Mouse (Mus musculus): ENCODE measurements around the gene Bmpr1b.
A peak's percentile ranks its signal among the peaks of the same experiment; 100 is the strongest.

Bmpr1b gene

DNA sequence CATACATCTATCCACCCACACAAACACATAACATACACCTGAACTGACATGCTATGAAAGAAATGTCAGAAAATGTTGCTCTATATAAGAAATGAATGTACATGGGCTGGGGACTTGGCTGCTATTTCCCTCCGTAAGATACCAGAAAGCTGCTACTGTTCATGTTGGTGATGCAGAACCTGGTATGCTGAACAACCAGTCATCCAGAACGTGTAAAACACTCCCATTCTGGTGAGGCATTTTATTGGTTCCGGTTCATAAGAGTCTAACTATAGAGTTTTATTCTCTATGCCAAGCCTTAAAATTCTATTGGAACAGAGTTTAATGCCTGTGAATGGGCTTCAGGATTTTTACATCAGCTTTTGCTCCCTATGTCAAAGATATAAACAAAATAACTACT lies 55.0 kb downstream of the Bmpr1b start:
- no peak for DNase-seq (ENCODE audit: low read depth)

- DNase-seq (ENCODE audit: low read depth), result no peak
Measured at GRCm38 (mm10) chr3:142113208-142113607, 56.0 kb downstream of the Bmpr1b start.

DNA sequence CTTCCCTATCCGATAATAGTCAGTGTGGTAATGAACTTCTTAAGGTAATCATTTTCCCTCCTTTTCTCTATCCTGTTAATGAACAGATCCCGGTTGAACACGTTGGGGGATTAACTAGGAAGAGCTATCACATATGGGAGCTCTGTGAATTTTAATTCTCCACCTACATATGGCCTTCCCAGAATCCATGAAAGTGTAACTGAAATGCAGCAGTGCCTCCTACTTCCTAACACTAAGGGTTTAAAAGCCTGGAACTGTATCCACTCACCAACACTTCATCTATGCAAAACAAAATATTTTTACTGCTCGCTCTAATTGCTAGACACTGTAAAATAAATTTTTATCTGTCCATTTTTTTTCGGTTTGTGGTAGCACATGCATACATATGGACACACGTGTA lies 63.0 kb downstream of the Bmpr1b start:
- no peak for DNase-seq (ENCODE audit: low read depth)

DNA sequence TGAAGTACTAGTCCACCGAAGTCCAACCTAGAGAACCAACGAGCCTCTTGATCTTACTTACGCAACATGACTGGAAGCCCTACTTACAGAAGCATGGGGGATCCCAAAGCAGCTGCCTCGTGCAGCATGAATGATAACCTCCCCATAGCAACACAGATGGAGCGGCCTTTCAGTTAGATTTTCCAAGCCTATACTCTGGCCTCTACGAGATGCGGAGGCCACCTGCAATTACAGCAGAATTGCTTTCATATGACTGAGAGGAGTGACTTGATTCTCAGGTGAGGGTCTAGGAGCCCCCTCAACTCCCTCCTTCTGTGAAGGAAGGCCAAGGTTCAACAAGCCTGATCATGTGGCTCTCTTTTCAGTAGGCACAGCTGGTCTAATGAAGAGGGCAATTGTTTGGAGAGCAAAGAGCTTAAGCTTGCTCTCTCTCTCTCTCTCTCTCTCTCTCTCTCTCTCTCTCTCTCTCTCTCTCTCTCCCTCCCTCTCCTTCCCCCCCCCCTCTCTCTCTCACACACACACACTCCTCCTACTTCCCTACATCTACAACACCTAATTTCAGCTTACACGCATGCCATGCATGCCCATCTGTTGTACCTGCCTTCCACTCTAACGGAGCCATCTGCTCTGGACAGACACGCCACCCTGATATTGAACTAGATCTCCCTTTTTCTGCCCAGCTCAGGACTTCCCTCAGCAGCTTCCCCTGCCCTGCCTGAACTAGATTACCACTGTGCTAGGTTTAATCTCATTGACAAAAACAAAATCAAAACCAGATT lies 65.0 kb downstream of the Bmpr1b start:
- no peak for DNase-seq (ENCODE audit: low read depth)

DNA sequence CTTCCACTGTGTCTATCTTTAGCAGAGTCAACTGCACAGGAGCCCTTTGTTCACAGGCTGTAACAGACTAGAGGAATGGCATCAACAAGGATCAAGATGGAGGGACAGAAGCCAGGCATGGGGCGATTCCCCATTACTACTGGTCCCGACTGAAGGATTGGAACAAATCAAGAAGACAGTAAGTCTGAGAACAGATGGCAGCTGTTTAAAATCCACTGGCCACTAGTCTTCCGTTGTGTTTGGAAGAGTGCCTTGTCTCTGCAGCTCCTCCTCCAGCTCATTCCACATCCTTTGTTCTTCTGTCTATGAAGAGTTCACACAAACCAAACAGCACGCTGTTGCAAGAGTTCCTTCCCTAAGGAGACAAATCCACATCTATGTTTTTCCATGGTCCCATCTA lies 65.6 kb downstream of the Bmpr1b start:
- no peak for DNase-seq (ENCODE audit: low read depth)

GRCm38 (mm10) chr3:142099151-142099550 lies 70.1 kb downstream of the Bmpr1b start:
- DNase-seq (ENCODE audit: low read depth), result no peak

- no peak for DNase-seq (ENCODE audit: low read depth)
Measured at GRCm38 (mm10) chr3:142094049-142094448, 75.2 kb downstream of the Bmpr1b start.

DNA sequence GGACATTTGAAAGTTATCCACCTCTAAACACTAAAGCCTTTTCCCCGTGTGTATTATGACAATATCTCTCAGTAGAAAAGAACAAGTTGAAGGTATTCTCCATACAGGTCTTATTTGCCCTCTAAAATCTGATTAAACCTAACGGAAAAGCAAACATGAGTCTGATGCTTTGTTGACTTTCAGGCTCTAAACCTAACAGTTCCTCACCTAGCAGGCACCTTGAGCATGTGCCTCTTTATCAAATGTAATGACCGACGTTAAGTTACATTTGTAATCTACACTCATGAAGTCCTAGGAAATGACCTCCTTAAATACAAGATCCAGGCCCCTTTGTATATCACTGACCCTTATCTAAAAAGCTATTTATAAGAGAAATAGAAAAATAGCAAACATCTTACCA lies 79.5 kb downstream of the Bmpr1b start:
- no peak for DNase-seq (ENCODE audit: low read depth)

GRCm38 (mm10) chr3:142085938-142086337 lies 83.3 kb downstream of the Bmpr1b start:
- DNase-seq (ENCODE audit: low read depth), result no peak

DNA sequence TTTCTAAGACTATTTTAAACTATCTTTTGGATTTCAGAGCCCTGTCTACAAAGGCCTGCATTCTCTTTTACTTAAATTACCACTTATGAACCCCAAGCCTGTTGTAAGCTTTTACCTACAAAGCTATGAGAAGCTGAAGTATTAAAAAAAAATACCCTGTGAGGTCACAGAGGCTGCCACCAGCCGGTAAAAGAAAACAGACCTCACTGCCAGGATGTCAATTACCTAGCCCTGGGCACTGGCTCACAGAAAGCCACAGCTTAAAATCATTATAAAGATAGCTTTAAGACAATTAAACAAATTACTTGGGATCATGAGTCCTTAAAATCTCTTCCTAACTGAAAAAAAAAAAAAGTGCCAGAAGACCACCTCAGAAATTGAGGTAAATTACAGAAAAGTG lies 85.1 kb downstream of the Bmpr1b start:
- DNase-seq (ENCODE audit: low read depth), result no peak

DNA sequence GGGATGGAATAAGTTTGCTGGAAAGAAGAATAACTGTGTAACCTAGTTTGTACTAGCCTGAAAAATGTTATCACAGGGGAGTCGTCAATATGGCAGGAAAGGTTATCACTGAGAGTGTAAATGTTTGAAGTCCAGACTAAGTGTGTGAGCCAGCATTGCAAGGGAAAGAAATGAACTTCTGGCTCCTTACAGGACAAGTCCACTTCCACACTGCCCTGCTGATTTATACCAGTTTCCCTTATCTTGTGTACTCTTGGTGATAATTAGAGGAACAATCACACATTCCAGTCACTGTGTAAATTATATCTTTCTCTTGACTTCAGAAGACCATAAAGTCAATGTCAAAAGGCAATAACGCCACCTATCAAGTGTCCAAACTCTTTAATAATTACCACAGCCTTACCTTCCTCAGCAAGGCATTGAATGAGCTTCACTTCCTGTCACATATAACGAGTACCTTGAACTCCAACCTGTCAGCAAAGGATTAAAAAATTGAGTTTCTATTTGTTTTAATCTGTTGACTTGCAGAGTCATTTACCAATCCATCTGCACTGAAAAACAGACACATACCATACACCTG lies 91.4 kb downstream of the Bmpr1b start:
- DNase-seq (ENCODE audit: low read depth), result no peak

DNA sequence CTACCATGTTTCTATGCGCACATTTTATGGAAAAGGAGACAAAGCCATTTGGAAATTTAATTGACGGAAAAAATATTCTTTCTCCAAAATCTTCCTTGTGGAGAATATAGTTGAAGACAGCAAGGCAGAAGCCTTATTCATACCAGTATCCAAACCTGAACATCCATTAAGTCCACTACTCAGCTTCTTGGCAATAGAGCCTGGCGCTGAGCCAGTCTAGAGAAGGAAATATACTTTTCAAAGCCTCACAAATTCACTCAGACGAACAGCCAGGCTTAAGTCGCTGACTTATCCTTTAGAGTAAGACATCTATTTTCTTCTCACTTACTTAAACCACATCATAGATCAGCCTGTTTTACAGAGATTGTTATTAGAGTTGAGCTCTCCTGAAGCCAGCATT lies 97.6 kb downstream of the Bmpr1b start:
- no peak for DNase-seq (ENCODE audit: low read depth)

GRCm38 (mm10) chr3:142066792-142067346 lies 102.4 kb downstream of the Bmpr1b start:
- DNase-seq (ENCODE audit: low read depth), result no peak

- no peak for DNase-seq (ENCODE audit: low read depth)
Measured at GRCm38 (mm10) chr3:142065111-142065510, 104.1 kb downstream of the Bmpr1b start.

DNA sequence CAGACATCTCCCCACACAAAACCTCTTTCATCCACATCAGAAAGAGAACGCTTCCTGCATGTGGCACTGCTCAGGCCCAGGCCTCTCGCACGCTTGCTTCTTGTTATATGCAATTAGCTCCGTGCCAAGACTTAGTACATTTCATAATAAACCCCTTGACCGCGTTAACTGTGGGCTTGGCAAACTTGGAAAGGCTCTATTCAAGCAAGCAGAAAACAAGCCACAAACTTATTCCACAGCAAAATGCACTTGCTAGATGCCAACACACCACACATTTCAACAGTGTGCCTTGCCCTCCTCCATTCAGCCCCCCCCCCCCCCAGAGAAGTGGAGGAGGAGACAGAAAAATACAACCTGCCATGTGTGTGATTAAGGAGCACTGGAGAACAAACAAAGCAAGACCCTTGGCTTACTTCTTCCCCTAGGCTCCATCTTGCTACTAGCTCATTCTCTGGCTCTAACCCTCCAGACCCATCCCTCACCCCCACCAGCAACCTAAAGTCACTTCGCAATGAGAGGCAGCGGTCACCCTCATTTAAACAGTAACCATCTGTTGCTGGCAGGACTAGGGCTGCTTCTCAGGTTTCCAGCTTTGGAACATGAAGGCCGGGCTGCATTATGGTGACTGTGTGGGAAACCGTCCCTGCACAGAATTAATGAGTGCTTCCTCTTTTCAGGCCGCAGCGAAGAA lies 105.5 kb downstream of the Bmpr1b start:
- DNase-seq (ENCODE audit: low read depth), result no peak

DNA sequence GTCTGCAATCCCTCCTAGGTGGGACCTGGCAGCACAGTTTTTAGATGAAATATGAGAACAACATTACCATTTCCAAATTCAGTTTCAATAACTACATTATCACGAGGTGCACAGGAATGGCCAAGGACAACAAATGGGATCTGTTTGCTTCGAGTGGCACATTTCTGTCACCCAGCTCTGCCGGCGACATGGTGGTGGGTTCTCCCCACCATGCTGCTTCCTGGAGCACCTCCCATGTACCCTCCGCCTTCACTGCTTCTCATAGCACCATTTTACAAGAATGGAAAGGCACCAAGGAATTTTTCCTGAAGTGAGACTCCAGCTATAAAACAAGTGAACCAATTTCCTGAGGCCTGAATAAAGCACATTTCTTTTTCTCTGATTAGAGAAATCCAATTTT lies 108.0 kb downstream of the Bmpr1b start:
- no peak for DNase-seq (ENCODE audit: low read depth)

- no peak for DNase-seq (ENCODE audit: low read depth)
Measured at GRCm38 (mm10) chr3:142059890-142060289, 109.3 kb downstream of the Bmpr1b start.

GRCm38 (mm10) chr3:142050681-142051080 lies 118.5 kb downstream of the Bmpr1b start:
- DNase-seq (ENCODE audit: low read depth), result no peak

- no peak for DNase-seq (ENCODE audit: low read depth)
Measured at GRCm38 (mm10) chr3:142049610-142050009, 119.6 kb downstream of the Bmpr1b start.

DNA sequence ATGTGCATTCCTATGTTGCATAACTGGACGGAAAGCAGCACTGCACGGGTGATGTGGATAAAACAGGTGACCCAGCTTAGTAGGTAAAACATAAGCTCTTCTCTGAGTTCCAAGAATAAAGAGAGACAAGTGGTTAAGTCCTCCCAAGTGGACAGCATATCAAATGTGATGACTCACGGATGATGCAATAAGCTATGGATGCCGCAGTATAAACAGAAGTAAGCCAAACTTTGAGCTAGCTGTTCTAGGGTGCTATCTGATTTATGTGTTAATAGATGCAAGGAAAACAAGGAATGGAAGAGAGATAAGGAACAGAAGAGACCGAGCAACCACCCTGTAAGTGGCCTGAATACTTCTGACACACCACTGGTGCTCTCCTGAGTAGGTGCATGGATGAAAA lies 120.1 kb downstream of the Bmpr1b start:
- no peak for DNase-seq (ENCODE audit: low read depth)

DNA sequence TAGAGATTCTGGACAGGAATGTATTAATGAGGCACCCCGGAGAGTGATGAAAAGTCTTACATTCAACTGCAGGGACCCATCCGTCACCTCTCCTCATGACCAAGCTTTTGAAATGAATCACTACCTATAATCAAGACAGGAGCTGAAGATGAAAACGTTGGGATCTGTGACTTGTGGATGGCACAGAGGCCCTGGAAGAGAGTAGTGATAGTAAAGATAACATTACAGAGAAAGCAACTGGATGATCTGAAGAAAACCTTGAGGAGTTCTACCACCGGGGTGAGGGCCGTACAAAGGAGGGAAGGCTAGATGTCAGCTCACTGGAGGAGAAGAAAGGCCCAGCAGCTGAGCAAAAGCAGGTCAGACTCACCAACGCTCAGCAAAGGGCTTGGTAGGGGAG lies 120.7 kb downstream of the Bmpr1b start:
- no peak for DNase-seq (ENCODE audit: low read depth)

- peak; percentile 7 for DNase-seq (ENCODE audit: low read depth)
Measured at GRCm38 (mm10) chr3:142043463-142043862, 125.8 kb downstream of the Bmpr1b start.

- no peak for DNase-seq (ENCODE audit: low read depth)
Measured at GRCm38 (mm10) chr3:142043006-142043405, 126.2 kb downstream of the Bmpr1b start.

Measured in 416B (cell line).